Mouse (Mus musculus) heart, postnatal 25 days (tissue): Measurements from ENCODE around the gene Cdc42bpg. TPM values are rescaled to one million over a fixed set of nuclear protein-coding genes. Genes with fewer than 3 reads are reported as not detected.

Source experiments
- DNase-seq: peaks from one replicate; pipeline ENCODE4 v3.0.0; 2022; ENCODE audit warnings: low spot score
- intact Hi-C: fragments of 180-260 bp; cut with DNase I; formaldehyde crosslinking; loops from one replicate; pipeline ENCODE4 v1.15.1; 2025
- total RNA-seq, 2 experiments: library from RNA; stranded (reverse); gene quantifications; 2 replicates each; pipeline ENCODE4 v1.2.3; 2021

The Cdc42bpg gene
- total RNA-seq, 2 experiments from 2014 or later: 9.4 to 12.0 TPM

GRCm38 (mm10) chr19:6342276-6342933 is 36.1 kb downstream of the Cdc42bpg start:
- intact Hi-C loops: no loop called here
- DNase-seq: no peak

- intact Hi-C loops: no loop called here
- no peak for DNase-seq
These were observed 37.0 kb downstream of the Cdc42bpg start for GRCm38 (mm10) chr19:6343066-6343925.

GRCm38 (mm10) chr19:6343996-6344395 is 37.7 kb downstream of the Cdc42bpg start:
- DNase-seq: no peak
- intact Hi-C loops: no loop called here

GRCm38 (mm10) chr19:6346023-6346422 is 39.8 kb downstream of the Cdc42bpg start:
- DNase-seq: no peak
- intact Hi-C loops: no loop called here

- intact Hi-C loops: no loop called here
- DNase-seq: no peak
These were observed 40.4 kb downstream of the Cdc42bpg start for GRCm38 (mm10) chr19:6346661-6347060.

- no peak for DNase-seq
These were observed 41.4 kb downstream of the Cdc42bpg start for GRCm38 (mm10) chr19:6347615-6348014.

GRCm38 (mm10) chr19:6348717-6349116 is 42.5 kb downstream of the Cdc42bpg start:
- intact Hi-C loops: no loop called here
- no peak for DNase-seq

More at GRCm38 (mm10) chr19:6347615-6348014, 41.4 kb downstream of the Cdc42bpg start:
- intact Hi-C loops: no loop called here

- intact Hi-C loops: no loop called here
- no peak for DNase-seq
These were observed 43.1 kb downstream of the Cdc42bpg start for GRCm38 (mm10) chr19:6349215-6349983.

GRCm38 (mm10) chr19:6351431-6352106 is 45.3 kb downstream of the Cdc42bpg start:
- DNase-seq: no peak
- intact Hi-C loops: no loop called here

- intact Hi-C loops: no loop called here
- DNase-seq: no peak
These were observed 45.9 kb downstream of the Cdc42bpg start for GRCm38 (mm10) chr19:6352107-6352505.

- no peak for DNase-seq
- intact Hi-C loops: no loop called here
These were observed 47.8 kb downstream of the Cdc42bpg start for GRCm38 (mm10) chr19:6354030-6354429.

GRCm38 (mm10) chr19:6361291-6361690 is 55.0 kb downstream of the Cdc42bpg start:
- DNase-seq: no peak
- intact Hi-C loops: no loop called here

- no peak for DNase-seq
- intact Hi-C loops: loop anchor here (2.0 kb wide), 1 partner anchor 22 kb away; the partner anchor contains the start of gene Map4k2
These were observed 56.8 kb downstream of the Cdc42bpg start for GRCm38 (mm10) chr19:6363091-6363410.

GRCm38 (mm10) chr19:6363411-6364240 is 57.4 kb downstream of the Cdc42bpg start, which contains the start of gene Sf1:
Gene Sf1 (plus strand): TSS chr19:6363690.
- DNase-seq: peak; percentile 100
- intact Hi-C loops: loop anchor here (2.0 kb wide), 1 partner anchor 23 kb away; the partner anchor contains the start of gene Map4k2

- intact Hi-C loops: no loop called here
These were observed 58.1 kb downstream of the Cdc42bpg start for GRCm38 (mm10) chr19:6364317-6364725.

GRCm38 (mm10) chr19:6364842-6365241 is 58.6 kb downstream of the Cdc42bpg start:
- DNase-seq: no peak
- intact Hi-C loops: no loop called here

More at GRCm38 (mm10) chr19:6364317-6364725, 58.1 kb downstream of the Cdc42bpg start:
- DNase-seq: peak; percentile 83

GRCm38 (mm10) chr19:6370175-6370574 is 63.9 kb downstream of the Cdc42bpg start:
- no peak for DNase-seq

GRCm38 (mm10) chr19:6372433-6372832 is 66.2 kb downstream of the Cdc42bpg start:
- no peak for DNase-seq
- intact Hi-C loops: loop anchor here (2.0 kb wide), 1 partner anchor 80 kb away; no protein-coding TSS in a partner anchor

More at GRCm38 (mm10) chr19:6370175-6370574, 63.9 kb downstream of the Cdc42bpg start:
- intact Hi-C loops: no loop called here
